Mouse (Mus musculus) mature B cell (primary cell): Measurements from ENCODE around the gene Fn3k.

Experiments used
- in situ Hi-C: fragments of 300-500 bp; cut with MboI; formaldehyde crosslinking; loops from 2 replicates; pipeline ENCODE4 v1.14.3; 2019

Fn3k gene

GRCm38 (mm10) chr11:121434156-121435155, at the start of gene Fn3k:
Fn3k (plus strand) TSS chr11:121434913.
- in situ Hi-C loops, result no loop called here

GRCm38 (mm10) chr11:121387750-121388553, 46.8 kb upstream of the Fn3k start, which contains the start of gene Rab40b:
Rab40b (minus strand) TSS chr11:121388251.
- in situ Hi-C loops, result no loop called here

DNA sequence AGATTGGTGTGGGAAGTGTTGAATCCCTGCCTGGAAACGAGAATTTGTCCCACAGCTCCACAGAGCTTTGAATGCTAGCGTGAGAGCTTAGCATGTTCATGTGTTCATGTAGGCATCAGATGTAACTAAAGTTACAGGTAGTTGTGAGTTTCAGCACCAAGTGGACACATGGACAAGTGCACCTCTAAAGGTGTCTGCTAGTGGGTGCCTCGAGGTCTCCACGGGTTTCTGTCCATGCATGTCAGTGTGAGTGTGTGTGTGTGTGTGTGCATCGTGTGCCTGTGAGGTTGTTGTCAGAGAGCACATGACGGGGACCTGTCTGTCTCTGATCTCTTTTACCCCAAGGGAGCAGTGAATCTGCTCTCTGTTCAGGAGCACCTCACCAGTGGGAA, 46.2 kb upstream of the Fn3k start:
- in situ Hi-C loops, result no loop called here

GRCm38 (mm10) chr11:121390793-121391192, 43.9 kb upstream of the Fn3k start:
- in situ Hi-C loops, result no loop called here

DNA sequence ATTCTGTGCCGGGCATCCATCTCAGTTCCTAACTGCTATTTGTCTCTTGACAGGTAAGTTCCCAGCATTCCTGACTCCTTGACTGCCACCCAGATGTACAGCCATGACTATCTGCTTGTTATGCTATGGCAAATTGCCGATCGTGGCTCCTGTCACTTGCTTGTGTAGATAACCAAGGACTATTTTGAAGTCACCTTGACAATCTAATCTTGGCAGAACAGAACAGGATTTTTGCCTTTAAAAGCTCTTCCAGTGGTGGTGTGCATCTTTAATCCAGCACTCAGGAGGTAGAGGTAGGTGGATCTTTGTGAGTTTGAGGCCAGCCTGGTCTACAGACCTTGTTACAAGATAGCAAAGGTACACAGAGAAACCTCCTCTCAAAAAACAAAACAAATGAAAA, 42.3 kb upstream of the Fn3k start:
- in situ Hi-C loops, result no loop called here

GRCm38 (mm10) chr11:121407366-121408155, 27.2 kb upstream of the Fn3k start:
- in situ Hi-C loops, result no loop called here

DNA sequence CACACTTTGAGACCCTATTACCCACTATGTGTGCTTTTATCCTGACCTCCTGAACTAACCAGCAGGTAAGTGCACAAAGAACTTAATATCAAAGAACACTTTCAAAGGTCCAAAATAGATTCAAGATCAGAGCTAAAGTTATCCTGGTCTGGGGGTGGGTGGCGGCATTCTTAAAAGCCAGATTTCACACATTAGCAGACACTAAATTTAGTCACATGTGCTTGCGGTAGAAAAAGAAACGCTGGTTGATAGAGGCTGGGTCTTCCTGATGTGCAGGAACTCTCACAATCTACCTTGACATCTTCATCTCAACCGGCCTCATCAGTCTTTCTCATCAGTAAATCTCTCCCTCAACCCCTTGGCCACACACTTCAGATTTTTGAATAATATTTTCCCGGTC, 20.0 kb upstream of the Fn3k start:
- in situ Hi-C loops, result no loop called here

- in situ Hi-C loops, result no loop called here
Observed at GRCm38 (mm10) chr11:121415351-121415750, 19.4 kb upstream of the Fn3k start.

DNA sequence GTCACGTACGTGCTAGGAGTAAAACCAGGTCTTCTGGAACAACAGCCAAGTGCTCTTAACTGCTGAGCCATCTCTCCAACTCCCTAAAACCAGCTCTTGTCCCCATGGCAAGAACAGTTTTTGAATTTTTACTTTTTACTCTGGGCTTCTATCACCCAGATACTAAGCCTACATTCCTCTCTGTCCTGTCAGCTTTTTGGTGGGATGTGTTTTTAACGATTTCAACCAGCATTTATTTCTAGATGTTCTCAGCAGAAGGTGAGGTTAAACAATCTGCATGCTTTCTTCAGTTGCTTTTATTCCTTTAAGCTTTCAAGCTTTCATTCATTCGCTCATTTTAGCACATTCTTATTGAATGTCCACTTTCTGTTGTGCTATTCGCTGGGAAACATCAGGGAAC, 16.7 kb upstream of the Fn3k start:
- in situ Hi-C loops, result no loop called here

DNA sequence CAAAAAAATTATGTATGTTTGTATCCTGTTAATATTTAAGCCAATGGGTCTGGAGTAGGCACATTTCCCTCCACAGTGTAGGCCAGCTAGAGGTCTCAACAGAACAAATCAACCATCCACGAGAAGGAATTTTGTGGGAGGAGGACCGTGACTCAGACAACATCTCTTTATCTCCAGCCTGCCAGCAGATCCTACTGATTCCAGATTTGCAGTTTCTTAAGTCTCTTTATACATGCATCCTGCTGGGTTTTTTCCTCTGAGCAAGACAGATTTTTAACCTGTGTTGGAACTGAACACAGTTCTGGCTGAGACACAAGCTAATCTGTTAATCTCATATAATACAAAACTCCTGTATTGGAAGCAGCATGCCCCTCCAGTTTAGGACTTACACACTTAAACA, 15.8 kb upstream of the Fn3k start:
- in situ Hi-C loops, result no loop called here

DNA sequence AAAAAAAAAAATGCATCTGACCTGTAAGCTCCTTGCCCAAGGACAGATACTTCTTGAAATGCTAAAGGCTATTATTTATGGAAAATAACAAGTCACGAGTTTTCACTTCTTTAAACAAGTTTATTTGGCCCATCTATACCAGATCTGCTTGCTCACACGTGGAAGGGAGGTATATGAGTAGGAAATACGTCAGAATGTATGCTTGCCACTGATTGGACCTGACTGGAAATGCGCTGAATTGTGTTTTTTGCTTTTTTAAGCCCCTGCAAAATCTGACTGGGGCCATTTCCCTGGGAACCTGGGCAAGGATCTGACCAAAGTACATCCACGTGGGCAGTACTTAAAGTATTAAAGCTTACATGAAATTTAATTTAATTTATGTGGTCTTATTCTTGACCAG, 14.3 kb upstream of the Fn3k start:
- in situ Hi-C loops, result no loop called here

- in situ Hi-C loops, result no loop called here
Observed at GRCm38 (mm10) chr11:121420830-121421552, 13.7 kb upstream of the Fn3k start, which contains the start of gene Fn3krp. Fn3krp (plus strand) TSS chr11:121421401.

- in situ Hi-C loops, result no loop called here
Observed at GRCm38 (mm10) chr11:121421553-121422173, 13.1 kb upstream of the Fn3k start.

DNA sequence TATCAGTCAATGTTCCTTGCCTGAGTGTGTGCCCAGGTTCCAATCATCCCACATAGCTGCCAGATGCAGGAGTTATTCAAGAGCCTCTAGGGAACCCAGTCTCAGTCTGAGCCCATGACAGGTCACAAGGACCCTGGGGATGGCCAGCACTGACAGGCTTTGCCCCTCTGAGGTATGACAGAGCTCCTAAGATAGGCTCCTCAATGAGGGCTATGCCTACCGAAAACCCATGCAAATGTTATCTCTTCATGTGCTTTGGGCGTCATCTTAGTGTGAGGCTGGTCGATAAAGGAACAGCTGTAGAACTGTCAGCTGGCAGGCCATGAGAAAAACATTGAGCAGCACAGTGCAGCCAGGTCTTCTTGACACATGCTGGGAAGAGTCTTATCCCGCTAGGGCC, 1.3 kb upstream of the Fn3k start:
- in situ Hi-C loops, result no loop called here

- in situ Hi-C loops, result no loop called here
Observed at GRCm38 (mm10) chr11:121437236-121437635, 2.5 kb downstream of the Fn3k start.

DNA sequence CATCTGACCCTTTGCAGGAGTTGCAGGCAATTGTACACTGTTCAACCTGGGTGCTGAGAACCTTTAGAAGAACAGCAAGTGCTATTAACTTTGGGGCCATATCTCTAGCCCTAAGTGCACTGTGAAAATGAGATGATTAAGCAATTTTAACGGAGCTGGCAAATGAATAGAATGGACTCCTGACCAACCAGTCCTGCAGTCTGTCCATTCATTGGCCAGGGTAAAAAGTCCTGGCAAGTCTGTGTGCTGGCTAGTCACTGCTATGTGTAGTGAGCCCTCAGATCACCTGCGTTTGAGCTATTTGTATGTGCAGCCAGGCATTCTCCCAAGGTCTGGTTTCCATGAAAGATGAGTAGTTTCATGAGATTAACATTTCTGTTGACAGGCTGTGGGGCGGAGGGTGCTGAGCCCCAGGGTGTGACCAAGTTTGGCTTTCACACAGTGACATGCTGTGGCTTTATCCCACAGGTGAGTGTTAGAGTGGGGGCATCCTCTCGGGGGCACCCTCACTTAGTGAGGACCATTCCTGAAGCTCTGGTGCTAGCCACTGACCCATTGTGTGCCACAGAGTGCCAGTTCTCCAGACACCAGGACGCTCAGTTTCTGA, 5.1 kb downstream of the Fn3k start:
- in situ Hi-C loops, result no loop called here

GRCm38 (mm10) chr11:121441653-121442052, 6.9 kb downstream of the Fn3k start:
- in situ Hi-C loops, result no loop called here

DNA sequence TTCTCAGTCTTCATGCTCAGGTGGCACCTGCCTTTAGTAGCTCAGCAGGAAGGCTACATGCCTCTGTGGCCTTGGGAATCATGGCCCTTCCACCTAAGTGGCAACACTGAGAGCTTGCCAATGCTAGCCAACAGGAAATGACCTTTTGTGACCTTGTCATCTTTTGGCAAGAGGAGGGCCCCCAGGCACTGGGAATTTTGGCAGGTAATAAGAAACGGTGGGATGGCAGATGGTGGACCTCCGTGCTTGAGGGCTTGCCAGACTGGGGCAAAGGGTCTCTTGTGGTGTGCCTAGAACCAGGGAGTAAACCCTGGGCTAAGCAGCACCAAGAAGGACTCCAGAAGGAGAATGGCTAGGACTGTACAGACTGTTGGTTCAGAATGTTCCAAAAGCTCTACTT, 7.4 kb downstream of the Fn3k start:
- in situ Hi-C loops, result no loop called here

DNA sequence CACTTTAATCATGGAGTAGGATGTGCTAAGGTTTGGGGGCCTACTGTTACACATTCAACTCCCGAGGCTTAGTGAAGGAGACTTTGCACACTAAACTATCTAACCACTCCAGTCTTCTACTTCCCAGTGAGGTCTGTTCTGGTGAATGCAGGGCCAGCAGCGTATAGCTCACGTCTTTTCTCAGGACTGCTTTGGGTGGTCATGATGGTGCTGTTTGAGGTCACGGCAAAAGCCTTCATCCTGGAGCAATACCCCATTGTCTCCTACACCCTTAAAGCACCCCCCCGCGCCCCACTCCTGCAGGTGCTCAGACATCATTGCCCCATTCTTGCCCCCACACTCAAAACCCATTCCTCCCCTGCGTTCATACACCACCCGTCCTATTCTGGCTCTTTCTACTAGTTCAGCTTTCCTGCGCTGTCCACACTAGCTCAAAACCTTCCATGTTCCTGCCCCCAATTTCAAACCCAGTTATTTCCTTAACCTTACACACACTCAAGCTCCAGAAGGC, 16.6 kb downstream of the Fn3k start:
- in situ Hi-C loops, result no loop called here
